Mouse (Mus musculus) small intestine, adult 2 months (tissue): Measurements from ENCODE around the gene Zc2hc1b.

Source experiments
- CTCF ChIP-seq: fragments of 200-500 bp; IDR thresholded peaks from 2 replicates; pipeline ENCODE4 v1.5.1; 2012; ENCODE audit warnings: low read depth, mild to moderate bottlenecking, control low read depth, inconsistent platforms, low read length, moderate library complexity, mixed read lengths; ENCODE audit not compliant: insufficient replicate concordance, insufficient read length; ENCODE audit errors: extremely low read depth
- POLR2A ChIP-seq: fragments of 200-500 bp; IDR thresholded peaks from 2 replicates; pipeline ENCODE4 v1.6.1; 2012; ENCODE audit warnings: low read depth, mild to moderate bottlenecking, control low read depth, inconsistent platforms, low read length, moderate library complexity

DNA sequence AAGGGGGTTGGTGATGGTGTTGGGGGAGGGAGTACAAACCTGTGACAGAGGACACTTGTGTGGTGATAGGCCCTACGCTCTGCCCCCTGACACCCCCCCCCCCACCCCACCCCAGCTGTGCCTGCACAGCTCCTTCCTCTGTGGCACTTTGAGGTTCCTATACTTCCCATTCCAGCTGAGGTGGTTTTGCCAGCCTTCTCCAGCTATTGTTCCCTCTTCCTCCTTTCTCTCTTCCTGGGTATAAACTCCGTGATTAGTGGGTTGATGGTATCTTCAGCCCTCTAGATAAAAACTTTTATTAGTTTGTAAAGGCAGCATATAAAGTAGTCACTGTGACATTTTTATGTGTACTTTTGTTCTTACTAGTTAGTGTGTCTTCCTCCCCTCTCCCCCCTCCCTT, 58.5 kb downstream of the Zc2hc1b start:
- TF ChIP-seq CTCF = no peak
- no peak for TF ChIP-seq POLR2A
